ENCODE assay signal across 22 mouse cellular contexts in genomic region chr9:37609558-37609957, GRCm38 (mm10). TPM values are rescaled to one million over a fixed set of nuclear protein-coding genes. Genes with fewer than 3 reads are reported as not detected.
"Had no signal": no experiment of that assay in that cellular context is flagged by ENCODE, and none has a peak within 500 bp of the region (broad histone marks: within the 10 kb centered on the region; RNA-seq: fewer than 3 reads in every experiment).

No protein-coding gene starts in this region.

- H3K36me3 ChIP-seq: midbrain, embryonic 10.5 days; midbrain, embryonic 12.5 days; neural tube, embryonic 13.5 days; neural tube, embryonic 15.5 days; stomach, embryonic 15.5 days had no signal

- H3K4me3 ChIP-seq: midbrain, embryonic 10.5 days; midbrain, embryonic 12.5 days; myocyte; neural tube, embryonic 13.5 days; neural tube, embryonic 15.5 days; stomach, embryonic 15.5 days had no signal

- H3K27me3 ChIP-seq: neural tube, embryonic 13.5 days; neural tube, embryonic 15.5 days; stomach, embryonic 15.5 days had no signal

- H3K27ac ChIP-seq: midbrain, embryonic 10.5 days; midbrain, embryonic 12.5 days; neural tube, embryonic 13.5 days; neural tube, embryonic 15.5 days; stomach, embryonic 15.5 days; stomach, postnatal 0 days had no signal

- DNase-seq: lung, adult 18-20 months; lung, embryonic 14.5 days; lung, postnatal 10 days; lung, postnatal 4 days; midbrain, embryonic 14.5 days; right cerebral cortex, postnatal 14 days; thymus, adult 2 months; thymus, postnatal 25 days; thymus, postnatal 4 days had no signal

RNA-seq across cellular contexts. Expression of gene Panx3, which starts 59.5 kb away (rescaled TPM):
- total RNA-seq: megakaryocyte, adult 5-6 weeks; megakaryocyte-erythroid progenitor cell, adult 5-6 weeks had no signal
- polyA plus RNA-seq: liver, embryonic 16.5 days; lung, embryonic 14.5 days; midbrain, embryonic 14.5 days; neural tube, embryonic 11.5 days; neural tube, embryonic 13.5 days; spleen, adult 2 months; stomach, embryonic 15.5 days; stomach, postnatal 0 days; thymus, adult 2 months; urinary bladder, adult 2 months had no signal
